In the genomic region with DNA sequence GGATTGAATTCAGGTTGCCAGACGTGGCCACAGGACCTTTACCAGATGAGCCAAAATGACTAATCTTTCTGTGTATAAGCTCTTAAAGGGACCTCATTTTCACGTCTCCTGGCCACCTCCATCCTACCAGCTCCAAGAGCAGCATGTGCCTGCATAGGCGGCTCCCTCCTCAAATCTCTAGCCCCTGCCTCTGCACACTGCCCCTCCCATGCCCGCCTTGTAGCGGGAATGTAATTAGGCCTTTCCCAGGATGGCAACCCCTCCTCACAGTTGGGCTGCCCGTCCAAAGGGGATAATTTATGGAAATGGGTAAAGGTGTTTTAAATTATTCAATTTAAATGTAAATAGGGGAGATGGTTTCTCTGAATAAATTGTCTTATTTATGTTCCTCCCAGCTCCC, we compare ENCODE assay signal across 20 mouse cellular contexts.
A peak's percentile ranks its signal among the peaks of the same experiment; 100 is the strongest.
DNase-seq lines count a peak whose midpoint lies in the region; ATAC-seq and TF ChIP-seq lines count a peak whose summit lies in the region.
"Had no signal": no experiment of that assay in that cellular context is flagged by ENCODE, and none has a peak within 500 bp of the region (broad histone marks: within the 10 kb centered on the region; RNA-seq: fewer than 3 reads in every experiment).

No protein-coding gene starts in this region.

- no peak for ATAC-seq in forebrain, embryonic 15.5 days (replicated peaks)
- ATAC-seq in forebrain, postnatal 0 days, result no peak
- no peak for ATAC-seq in midbrain, embryonic 13.5 days
- ATAC-seq in midbrain, embryonic 15.5 days (replicated peaks), result no peak
- ATAC-seq: intestine, embryonic 16.5 days had no signal

- TF ChIP-seq CTCF in forebrain, postnatal 0 days (IDR thresholded peaks at IDR 0.05; ENCODE audit: low read depth), result no peak
- no peak for TF ChIP-seq CTCF in brain, embryonic 14.5 days (IDR thresholded peaks at IDR 0.05; ENCODE audit: borderline replicate concordance, extremely low read depth, insufficient read depth, insufficient read length)

- DNase-seq in forebrain, postnatal 0 days, result no peak
- DNase-seq in NIH3T3 (ENCODE audit: low read depth), result peak; percentile 4
- DNase-seq in brain, embryonic 14.5 days (ENCODE audit: low read depth), result peak; percentile 73
- DNase-seq in layer of hippocampus, postnatal 14 days (ENCODE audit: low spot score in 2 of 2), result no peak
- DNase-seq: adrenal gland, adult 8-10 months; adrenal gland, postnatal 36 days; cerebellum, adult 11 months; cerebellum, adult 9-10 months; cerebellum, postnatal 25 days; gastrocnemius, postnatal 10 days; heart, adult 2 months; heart, postnatal 14 days; kidney, adult 2 months had no signal

- H3K27ac ChIP-seq in forebrain, embryonic 15.5 days (replicated peaks), result 0 out of 2 replicates have a peak overlapping the region, but pooled peaks have one; percentile 23
- no peak overlapping the region for H3K27ac ChIP-seq in forebrain, postnatal 0 days (ENCODE audit: low read depth, low read length)
- H3K27ac ChIP-seq in midbrain, embryonic 13.5 days, result peak overlapping the region; percentile 40
- no peak overlapping the region for H3K27ac ChIP-seq in midbrain, embryonic 15.5 days
- H3K27ac ChIP-seq: embryonic facial prominence, embryonic 12.5 days; heart, adult 2 months had no signal

- H3K9ac ChIP-seq in forebrain, embryonic 15.5 days (replicated peaks), result no peak overlapping the region
- no peak overlapping the region for H3K9ac ChIP-seq in forebrain, postnatal 0 days
- no peak overlapping the region for H3K9ac ChIP-seq in midbrain, embryonic 13.5 days (replicated peaks)
- no peak overlapping the region for H3K9ac ChIP-seq in midbrain, embryonic 15.5 days
- H3K9ac ChIP-seq: embryonic facial prominence, embryonic 12.5 days; heart, embryonic 15.5 days had no signal

- TF ChIP-seq POLR2A in brain, embryonic 14.5 days (IDR thresholded peaks at IDR 0.05; ENCODE audit: borderline replicate concordance, extremely low read depth, insufficient read depth, insufficient read length, poor library complexity, severe bottlenecking), result no peak

- peaks cover 31% of the 10 kb centered on the region for H3K4me1 ChIP-seq in forebrain, embryonic 15.5 days
- H3K4me1 ChIP-seq in forebrain, postnatal 0 days (ENCODE audit: insufficient read depth), result no peaks in the 10 kb centered on the region
- H3K4me1 ChIP-seq in midbrain, embryonic 13.5 days (replicated peaks), result peaks cover 39% of the 10 kb centered on the region
- H3K4me1 ChIP-seq in midbrain, embryonic 15.5 days, result peaks cover 11% of the 10 kb centered on the region

- no peaks in the 10 kb centered on the region for H3K36me3 ChIP-seq in forebrain, embryonic 15.5 days
- H3K36me3 ChIP-seq in forebrain, postnatal 0 days (ENCODE audit: insufficient read depth), result no peaks in the 10 kb centered on the region
- H3K36me3 ChIP-seq in midbrain, embryonic 13.5 days, result no peaks in the 10 kb centered on the region
- H3K36me3 ChIP-seq in midbrain, embryonic 15.5 days (replicated peaks), result no peaks in the 10 kb centered on the region
- H3K36me3 ChIP-seq: embryonic facial prominence, embryonic 12.5 days; heart, embryonic 15.5 days had no signal

- H3K4me2 ChIP-seq in forebrain, embryonic 15.5 days (replicated peaks), result no peak overlapping the region
- no peak overlapping the region for H3K4me2 ChIP-seq in forebrain, postnatal 0 days (ENCODE audit: low read depth)
- H3K4me2 ChIP-seq in midbrain, embryonic 13.5 days (replicated peaks), result no peak overlapping the region
- no peak overlapping the region for H3K4me2 ChIP-seq in midbrain, embryonic 15.5 days
- H3K4me2 ChIP-seq: embryonic facial prominence, embryonic 12.5 days; heart, embryonic 11.5 days; heart, embryonic 15.5 days had no signal

- no peaks in the 10 kb centered on the region for H3K27me3 ChIP-seq in forebrain, embryonic 15.5 days
- 0 out of 2 replicates have a peak, but pooled peaks cover 4% of the 10 kb centered on the region for H3K27me3 ChIP-seq in forebrain, postnatal 0 days (ENCODE audit: insufficient read depth, low read length)
- H3K27me3 ChIP-seq in midbrain, embryonic 13.5 days, result no peaks in the 10 kb centered on the region
- no peaks in the 10 kb centered on the region for H3K27me3 ChIP-seq in midbrain, embryonic 15.5 days (replicated peaks)
- H3K27me3 ChIP-seq: embryonic facial prominence, embryonic 12.5 days; heart, embryonic 15.5 days had no signal

- H3K4me3 ChIP-seq in forebrain, embryonic 15.5 days, result no peak overlapping the region
- no peak overlapping the region for H3K4me3 ChIP-seq in forebrain, postnatal 0 days (ENCODE audit: low read depth, low read length)
- no peak overlapping the region for H3K4me3 ChIP-seq in midbrain, embryonic 13.5 days (replicated peaks)
- H3K4me3 ChIP-seq in midbrain, embryonic 15.5 days, result no peak overlapping the region
- H3K4me3 ChIP-seq: embryonic facial prominence, embryonic 12.5 days; heart, adult 2 months; heart, embryonic 15.5 days had no signal

- H3K9me3 ChIP-seq in forebrain, embryonic 15.5 days, result no peaks in the 10 kb centered on the region
- H3K9me3 ChIP-seq in forebrain, postnatal 0 days (ENCODE audit: low read length), result no peaks in the 10 kb centered on the region
- H3K9me3 ChIP-seq in midbrain, embryonic 13.5 days, result no peaks in the 10 kb centered on the region
- H3K9me3 ChIP-seq in midbrain, embryonic 15.5 days, result no peaks in the 10 kb centered on the region
- H3K9me3 ChIP-seq: embryonic facial prominence, embryonic 12.5 days; heart, embryonic 15.5 days had no signal

- WGBS in forebrain, embryonic 15.5 days, result 10% methylated on average over 6 of the region's 6 CpGs
- WGBS in forebrain, postnatal 0 days, result 21% methylated on average over 6 of the region's 6 CpGs
- WGBS in midbrain, embryonic 13.5 days, result 17% methylated on average over 6 of the region's 6 CpGs
- WGBS in midbrain, embryonic 15.5 days, result 20% methylated on average over 6 of the region's 6 CpGs

Comparison
In these comparisons a context has a peak if more than half of its experiments do, and no peak if none do; other contexts are left out.
1. H3K27ac ChIP-seq: peak in forebrain, embryonic 15.5 days (single experiment) and midbrain, embryonic 13.5 days (single experiment); none in forebrain, postnatal 0 days (single experiment) and midbrain, embryonic 15.5 days (single experiment).
2. DNase-seq: peak in NIH3T3 (single experiment) and brain, embryonic 14.5 days (single experiment); none in forebrain, postnatal 0 days (single experiment) and layer of hippocampus, postnatal 14 days (0 of 2).